Mouse (Mus musculus): Measurements from ENCODE around the gene Ube2z.

Ube2z gene

DNA sequence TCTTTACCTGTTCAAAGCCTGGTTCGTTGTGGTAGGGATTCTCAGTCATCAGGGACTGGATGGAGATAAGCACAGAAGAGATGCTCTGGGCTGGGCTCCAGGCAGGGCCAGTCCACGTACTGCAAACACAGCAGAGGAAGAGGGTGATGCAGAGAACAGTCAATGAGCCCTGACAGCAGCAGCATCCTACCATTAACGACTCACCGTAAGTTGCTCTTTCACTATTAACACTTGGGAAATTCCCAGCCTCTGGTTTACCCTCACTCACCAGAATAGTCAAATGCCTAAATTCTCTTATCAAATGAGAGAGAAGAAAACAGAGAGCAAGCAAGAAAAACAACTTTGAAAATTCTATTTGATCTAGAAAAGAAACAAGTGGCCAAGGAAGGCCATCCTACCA lies 6.9 kb downstream of the Ube2z start:
- DNase-seq (ENCODE audit: low spot score in 2 of 2) = no peak

DNA sequence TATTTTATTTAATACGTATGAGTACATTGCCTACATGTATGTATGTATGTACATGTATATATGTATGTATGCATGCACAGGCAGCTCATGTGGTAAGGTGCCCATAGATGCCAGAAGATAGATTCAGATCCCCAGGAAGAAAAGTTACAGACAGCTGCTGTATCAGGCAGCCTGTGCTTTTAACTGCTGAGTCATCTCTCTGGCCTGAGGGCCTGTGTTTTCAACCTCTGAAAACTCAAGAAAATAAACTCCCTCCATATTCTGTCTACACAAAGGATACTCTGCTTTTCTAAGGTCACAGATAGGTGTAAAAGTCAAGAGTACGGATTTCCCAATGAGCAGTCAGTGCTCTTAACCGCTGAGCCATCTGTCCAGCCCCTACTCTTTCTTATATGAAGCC lies 14.3 kb downstream of the Ube2z start:
- no peak for DNase-seq (ENCODE audit: low spot score in 2 of 2)

DNA sequence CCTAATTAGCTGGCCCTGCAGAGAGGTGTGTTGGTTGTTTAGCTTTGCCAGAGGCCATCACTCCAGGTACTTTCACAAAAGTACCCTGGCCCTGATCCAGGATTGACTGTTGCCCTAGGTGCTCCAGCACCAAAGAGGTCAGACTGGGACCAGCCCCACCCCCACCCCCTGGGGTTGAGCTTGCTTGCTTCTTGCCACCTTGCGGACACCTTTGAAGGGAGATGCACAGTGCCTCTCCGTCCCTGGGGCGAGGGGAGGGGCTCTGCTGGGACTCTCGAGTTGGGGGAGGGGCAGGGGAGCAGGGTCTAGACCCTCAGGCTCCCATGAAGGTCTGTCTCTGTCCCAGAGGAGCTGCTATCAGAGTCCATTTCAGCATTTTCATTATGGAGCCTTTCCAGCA lies 15.2 kb downstream of the Ube2z start:
- no peak for DNase-seq (ENCODE audit: low spot score in 2 of 2)

DNA sequence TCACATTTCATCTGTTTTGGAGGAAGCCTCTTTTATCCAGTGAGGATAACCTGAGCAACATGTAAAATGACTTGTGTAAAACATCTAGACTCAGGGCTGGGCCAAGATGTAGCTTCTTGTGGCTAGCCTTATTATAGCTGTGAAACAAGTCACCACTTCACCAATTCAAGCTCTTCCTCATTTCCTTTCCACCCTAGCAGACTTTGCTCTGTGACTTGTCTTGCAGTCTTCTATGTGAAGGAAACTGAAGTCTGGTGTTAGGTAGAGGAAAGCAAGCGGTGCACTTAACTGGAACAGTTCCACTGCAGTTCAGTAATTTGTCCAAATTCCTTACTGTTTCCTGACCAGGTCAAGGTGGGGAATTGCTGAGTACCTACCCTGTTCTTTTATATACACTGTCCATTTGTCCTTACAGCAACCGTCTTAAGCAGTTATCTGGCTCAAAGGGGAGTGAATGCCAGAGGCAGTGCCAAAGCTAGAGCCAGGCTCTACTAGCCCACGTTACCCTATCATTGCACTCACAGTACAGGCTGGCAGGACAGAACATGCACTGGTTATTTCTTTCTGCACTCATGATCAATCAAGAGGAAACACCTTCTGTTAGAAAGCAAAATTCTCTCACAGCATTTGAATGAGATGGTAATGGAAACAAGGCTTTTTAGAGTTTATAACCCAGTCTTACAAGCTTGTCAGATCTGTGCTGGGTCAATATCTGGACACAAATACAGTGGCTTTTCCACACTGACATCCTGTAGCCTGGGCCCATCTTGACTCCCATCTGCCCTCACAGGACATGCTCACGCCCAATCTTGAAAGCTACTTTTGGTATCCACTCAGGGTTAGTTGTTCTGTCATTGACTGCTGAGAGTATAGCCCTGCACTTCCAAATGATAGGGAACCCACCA lies 17.5 kb downstream of the Ube2z start:
- no peak for DNase-seq (ENCODE audit: low spot score in 2 of 2)

GRCm38 (mm10) chr11:96046793-96047192 lies 18.4 kb downstream of the Ube2z start:
- DNase-seq (ENCODE audit: low spot score in 2 of 2) = no peak

DNA sequence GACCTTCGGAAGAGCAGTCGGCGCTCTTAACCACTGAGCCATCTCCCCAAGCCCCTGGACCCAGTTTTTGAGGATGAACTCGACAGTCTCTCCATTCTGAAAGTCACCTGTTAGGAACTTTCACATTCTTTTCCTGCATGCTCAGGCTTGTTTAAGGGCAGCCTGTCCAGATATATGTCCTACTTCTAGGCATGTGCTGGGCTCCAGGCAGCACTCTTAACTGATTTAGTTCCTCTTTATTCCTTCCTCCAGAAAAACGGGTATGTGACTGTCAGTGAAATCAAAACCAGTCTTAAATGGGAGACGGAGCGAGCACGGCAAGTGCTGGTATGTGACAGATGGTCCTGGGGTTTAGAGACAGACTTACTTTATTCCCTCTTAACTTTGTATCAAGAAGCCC lies 19.2 kb downstream of the Ube2z start:
- DNase-seq (ENCODE audit: low spot score in 2 of 2) = no peak

DNA sequence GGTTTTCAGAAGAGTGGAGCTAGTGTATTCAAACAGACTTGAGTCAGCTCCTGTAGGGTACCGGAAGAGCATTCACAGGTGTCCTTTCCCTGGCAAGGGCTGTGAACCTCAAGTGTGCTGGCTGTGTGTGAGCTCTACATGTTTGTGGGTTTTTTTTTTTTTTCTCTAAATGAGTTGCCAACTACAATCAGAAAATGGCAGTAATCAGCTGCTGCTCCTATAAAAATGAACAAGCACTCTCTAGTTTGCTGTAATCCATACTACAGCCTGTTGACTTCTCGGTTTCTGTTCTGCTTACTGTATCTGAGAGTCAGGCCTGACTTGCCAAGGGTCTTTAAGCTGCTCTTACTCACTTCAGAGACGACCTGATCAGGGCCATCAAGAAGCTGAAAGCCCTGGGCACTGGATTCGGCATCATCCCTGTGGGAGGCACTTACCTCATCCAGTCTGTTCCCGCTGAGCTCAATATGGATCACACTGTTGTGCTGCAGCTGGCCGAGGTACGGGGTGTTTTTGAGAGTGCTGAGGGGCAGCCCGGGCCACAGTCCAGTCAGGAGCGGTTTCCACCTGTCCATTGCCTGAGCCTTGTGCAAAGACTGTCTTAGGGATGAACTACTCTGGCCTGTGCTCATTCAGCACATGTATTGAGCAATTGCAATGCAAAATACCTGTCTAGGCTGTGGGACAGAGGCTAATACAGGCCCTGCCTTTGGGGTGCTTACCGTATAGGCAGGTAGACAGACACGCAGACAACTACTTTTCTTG lies 20.2 kb downstream of the Ube2z start:
- DNase-seq (ENCODE audit: low spot score in 2 of 2) = no peak

GRCm38 (mm10) chr11:96038560-96038959 lies 26.6 kb downstream of the Ube2z start:
- no peak for DNase-seq (ENCODE audit: low spot score in 2 of 2)

GRCm38 (mm10) chr11:96037499-96037898 lies 27.7 kb downstream of the Ube2z start:
- no peak for DNase-seq (ENCODE audit: low spot score in 2 of 2)

DNA sequence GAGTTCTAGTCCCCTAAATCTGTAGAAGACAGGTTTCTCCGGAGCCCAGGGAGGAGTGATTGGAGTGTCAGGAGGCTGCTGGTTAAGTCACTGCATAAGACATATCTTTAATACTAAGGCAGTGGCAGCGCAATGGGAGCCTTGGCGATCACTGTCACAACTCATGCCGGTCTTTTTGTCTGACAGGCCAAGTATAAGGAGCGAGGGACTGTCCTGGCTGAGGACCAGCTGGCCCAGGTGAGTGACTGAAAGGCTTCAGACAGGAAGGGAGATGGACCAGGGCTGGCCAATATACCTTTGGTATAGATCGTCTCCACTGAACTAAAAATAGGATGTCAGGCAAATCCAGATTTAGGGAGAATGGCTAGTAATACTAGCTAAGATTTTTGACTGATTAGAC lies 30.1 kb downstream of the Ube2z start:
- DNase-seq (ENCODE audit: low spot score in 2 of 2) = peak in 1 of 2 experiments; percentile 3

GRCm38 (mm10) chr11:96034596-96035052 lies 30.6 kb downstream of the Ube2z start, which contains the start of gene Snf8:
Gene Snf8 (plus strand): TSS chr11:96034885.
- DNase-seq (ENCODE audit: low spot score in 2 of 2) = peak; percentile 83 to 93

- DNase-seq (ENCODE audit: low spot score in 2 of 2) = no peak
Observed at GRCm38 (mm10) chr11:96034116-96034515, 31.1 kb downstream of the Ube2z start.

- DNase-seq (ENCODE audit: low spot score in 2 of 2) = no peak
Observed at GRCm38 (mm10) chr11:96033264-96033663, 31.9 kb downstream of the Ube2z start.

DNA sequence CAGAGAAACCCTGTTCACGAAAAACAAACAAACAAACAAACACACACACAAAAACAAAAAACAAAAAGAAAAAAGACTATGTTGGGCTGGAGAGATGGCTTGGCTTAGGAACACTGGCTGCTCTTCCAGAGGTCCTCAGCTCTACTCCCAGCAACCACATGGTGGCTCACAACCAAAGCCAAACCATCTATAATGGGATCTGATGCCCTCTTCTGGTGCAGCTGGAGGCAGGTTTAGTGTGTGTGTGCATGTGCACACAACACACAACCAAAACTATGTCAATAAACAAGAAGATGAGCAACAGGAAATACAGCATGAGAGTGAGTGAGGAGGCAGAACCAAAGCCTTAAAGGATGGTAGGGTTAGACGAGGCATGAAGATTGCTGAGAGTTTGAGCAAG lies 33.5 kb downstream of the Ube2z start:
- DNase-seq (ENCODE audit: low spot score in 2 of 2) = no peak

- DNase-seq (ENCODE audit: low spot score in 2 of 2) = no peak
Observed at GRCm38 (mm10) chr11:96030571-96030970, 34.6 kb downstream of the Ube2z start.

GRCm38 (mm10) chr11:96028130-96028529 lies 37.1 kb downstream of the Ube2z start:
- no peak for DNase-seq (ENCODE audit: low spot score in 2 of 2)

DNA sequence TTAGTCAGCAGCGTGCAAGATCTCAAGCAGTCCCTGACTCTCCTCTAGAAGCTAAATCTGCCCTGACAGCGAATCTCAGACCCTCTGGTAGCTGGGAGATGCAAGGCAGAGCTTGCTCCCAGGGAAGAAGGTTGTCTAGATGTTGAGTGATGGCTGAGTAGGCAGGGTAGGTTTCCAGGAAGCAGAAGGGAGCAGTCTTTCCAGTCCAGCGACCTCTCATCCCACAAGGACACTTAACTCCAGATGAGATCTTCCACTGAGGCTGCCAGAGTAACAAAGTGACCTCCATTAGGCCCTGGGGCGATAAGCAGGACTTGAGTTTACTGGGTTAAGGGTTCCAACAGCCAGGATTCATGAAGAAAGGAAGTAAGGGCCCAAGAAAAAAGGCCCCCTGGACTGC lies 44.6 kb downstream of the Ube2z start:
- DNase-seq (ENCODE audit: low spot score in 2 of 2) = no peak

- no peak for DNase-seq (ENCODE audit: low spot score in 2 of 2)
Observed at GRCm38 (mm10) chr11:96017941-96018351, 47.2 kb downstream of the Ube2z start.

- no peak for DNase-seq (ENCODE audit: low spot score in 2 of 2)
Observed at GRCm38 (mm10) chr11:96015421-96015820, 49.8 kb downstream of the Ube2z start.

DNA sequence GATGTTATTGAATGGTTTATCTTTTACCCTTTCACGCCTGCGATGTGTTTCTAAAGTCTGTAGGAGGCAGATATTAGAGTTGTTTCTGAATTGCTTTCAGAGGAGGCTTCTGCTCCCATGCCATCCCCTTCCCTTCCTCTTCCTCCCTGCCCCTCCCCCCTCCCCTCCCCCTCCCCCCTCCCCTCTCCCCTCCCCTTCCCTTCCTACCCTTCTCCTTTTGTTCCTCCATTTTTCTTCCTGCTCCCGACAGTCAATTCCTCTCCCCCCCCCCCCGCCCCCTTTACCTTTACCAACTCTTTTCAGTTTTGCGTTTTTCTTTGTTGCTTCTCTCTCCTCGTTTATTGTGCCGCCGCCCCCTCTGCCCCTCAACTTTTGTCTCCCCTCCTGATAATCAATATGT lies 53.2 kb downstream of the Ube2z start:
- DNase-seq (ENCODE audit: low spot score in 2 of 2) = no peak

GRCm38 (mm10) chr11:96008827-96009226 lies 56.4 kb downstream of the Ube2z start:
- DNase-seq (ENCODE audit: low spot score in 2 of 2) = no peak

GRCm38 (mm10) chr11:96007516-96008235 lies 57.5 kb downstream of the Ube2z start:
- no peak for DNase-seq (ENCODE audit: low spot score in 2 of 2)
